Mouse (Mus musculus) inflammation-experienced regulatory T-cells, adult 6 months (primary cell): Measurements from ENCODE around the gene Gbp7. TPM values are rescaled to one million over a fixed set of nuclear protein-coding genes. Genes with fewer than 3 reads are reported as not detected.
"Not testable (repeated sequence)": the region's sequence is repeated elsewhere in the genome, so short reads cannot be mapped to it uniquely, and the experiment has no call there.

Experiments used
- ATAC-seq: one replicate; pipeline ENCODE4 v1.8.0; 2017
- polyA plus RNA-seq, 3 experiments: library from polyadenylated mRNA; unstranded; fragments of 100-300 nt; shearing (Covaris generic); gene quantifications; one replicate each; pipeline ENCODE4 v1.2.1; 2017

Gene Gbp7
- polyA plus RNA-seq, 3 experiments from 2014 or later: 180 to 223 (median 211) TPM

- peak; percentile 11 for ATAC-seq
These were observed 31.0 kb downstream of the Gbp7 start for GRCm38 (mm10) chr3:142561045-142561646.

DNA sequence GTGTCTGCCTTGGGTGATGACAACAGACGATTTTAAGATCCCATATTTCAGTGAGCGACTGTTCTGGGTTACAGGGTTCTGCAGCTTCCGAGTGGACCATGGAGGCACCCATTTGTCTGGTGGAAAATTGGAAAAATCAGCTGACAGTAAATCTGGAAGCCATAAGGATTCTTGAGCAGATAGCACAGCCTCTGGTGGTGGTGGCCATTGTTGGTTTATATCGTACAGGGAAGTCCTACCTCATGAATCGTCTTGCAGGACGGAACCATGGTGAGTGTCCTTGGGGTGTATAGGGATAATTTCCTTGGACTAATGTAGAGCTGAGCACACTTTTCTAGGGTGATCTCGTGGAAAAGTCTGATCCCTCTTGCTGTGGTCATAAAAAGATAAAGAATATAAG, 31.5 kb downstream of the Gbp7 start:
- ATAC-seq: no peak

DNA sequence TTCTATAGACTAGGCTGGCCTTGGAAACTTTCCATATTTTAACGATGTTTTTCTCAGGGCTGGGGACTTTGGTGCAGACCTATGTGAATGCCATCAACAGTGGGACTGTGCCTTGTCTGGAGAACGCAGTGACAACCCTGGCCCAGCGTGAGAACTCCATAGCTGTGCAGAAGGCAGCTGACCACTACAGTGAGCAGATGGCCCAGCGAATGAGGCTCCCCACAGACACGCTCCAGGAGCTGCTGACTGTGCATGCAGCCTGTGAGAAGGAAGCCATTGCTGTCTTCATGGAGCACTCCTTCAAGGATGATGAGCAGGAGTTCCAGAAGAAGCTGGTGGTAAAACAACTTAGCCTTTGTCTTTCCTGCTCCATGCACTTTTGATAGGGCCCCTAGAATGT, 37.3 kb downstream of the Gbp7 start:
- ATAC-seq: not testable (repeated sequence)

DNA sequence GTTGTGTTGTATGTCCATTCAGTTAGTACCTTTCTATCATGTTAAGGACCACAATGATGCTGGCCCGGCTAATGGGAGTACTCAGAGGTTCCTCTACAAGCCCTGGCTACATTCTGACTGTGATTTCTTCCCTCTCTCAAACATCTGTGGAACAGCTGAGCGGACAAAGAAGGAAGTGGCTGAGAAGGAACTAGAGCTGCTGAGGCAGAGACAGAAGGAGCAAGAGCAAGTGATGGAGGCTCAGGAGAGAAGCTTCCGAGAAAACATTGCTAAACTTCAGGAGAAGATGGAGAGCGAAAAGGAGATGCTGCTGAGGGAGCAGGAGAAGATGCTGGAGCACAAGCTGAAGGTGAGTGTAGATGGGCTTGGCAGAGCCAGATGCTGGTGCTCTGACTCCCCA, 40.6 kb downstream of the Gbp7 start:
- no peak for ATAC-seq

GRCm38 (mm10) chr3:142577108-142577507, 47.0 kb downstream of the Gbp7 start:
- ATAC-seq: no peak

GRCm38 (mm10) chr3:142578342-142578741, 48.2 kb downstream of the Gbp7 start:
- peak; percentile 71 for ATAC-seq

DNA sequence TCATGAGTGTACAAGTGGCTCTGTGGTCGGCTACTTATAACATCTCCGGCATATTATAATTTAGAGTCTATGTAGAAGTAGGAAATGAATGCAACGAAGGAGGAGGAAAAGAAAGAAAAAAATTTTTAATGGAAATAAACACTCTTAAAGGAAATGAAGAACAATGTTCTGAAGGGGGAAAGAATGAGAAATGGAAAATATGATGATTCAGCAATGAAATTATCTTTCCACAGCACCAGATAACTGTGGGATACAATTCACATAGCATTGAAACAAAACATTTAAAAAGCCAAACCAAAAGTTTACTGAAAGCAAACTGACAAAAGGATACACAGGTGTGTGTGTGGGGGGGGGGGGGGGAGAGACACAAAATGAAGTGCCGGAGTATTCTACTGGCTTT, 52.9 kb downstream of the Gbp7 start:
- no peak for ATAC-seq

DNA sequence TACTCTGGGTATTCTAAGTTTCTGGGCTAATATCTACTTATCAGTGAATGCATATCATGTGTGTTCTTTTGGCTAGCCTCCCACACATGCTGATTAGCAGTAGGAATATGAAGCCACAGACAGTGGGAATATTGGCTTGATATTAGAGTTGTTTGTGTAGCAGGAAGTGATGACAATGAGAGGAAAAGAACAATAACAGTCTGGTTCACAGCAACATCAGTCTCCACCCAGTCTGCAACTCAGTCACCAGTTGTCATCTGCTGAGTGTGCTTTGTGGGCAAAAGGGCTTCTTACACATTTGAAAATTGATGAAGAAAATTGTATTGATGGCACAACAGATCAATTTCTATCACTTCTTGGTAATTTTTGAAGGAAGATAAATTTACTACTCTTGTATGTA, 57.2 kb downstream of the Gbp7 start:
- peak; percentile 84 for ATAC-seq

GRCm38 (mm10) chr3:142588888-142589287, 58.7 kb downstream of the Gbp7 start:
- ATAC-seq: no peak

- ATAC-seq: no peak
These were observed 60.4 kb downstream of the Gbp7 start for GRCm38 (mm10) chr3:142590431-142591067.

DNA sequence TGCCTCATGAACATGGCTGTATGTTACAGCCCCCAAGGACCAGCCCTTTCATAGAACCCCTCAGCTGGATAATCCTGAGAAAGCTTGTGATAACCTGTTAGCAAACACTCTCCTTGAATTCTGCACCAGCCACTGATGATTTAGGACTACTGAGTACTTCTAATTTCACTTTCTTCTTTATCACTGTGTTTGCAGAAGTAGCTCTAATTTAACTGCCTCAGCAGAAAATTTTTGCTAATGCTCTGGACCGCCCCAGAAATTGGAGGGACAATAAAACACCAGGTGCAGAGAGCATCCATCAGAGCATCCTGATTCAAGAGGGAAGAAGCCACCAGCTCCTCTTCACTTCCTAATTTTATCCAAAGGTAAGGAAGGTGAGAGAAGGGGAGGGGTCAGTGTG, 64.4 kb downstream of the Gbp7 start, which contains the start of gene Gbp2b:
Gene Gbp2b (plus strand): TSS at position 301 of the 400 bp plus-strand sequence.
- no peak for ATAC-seq

GRCm38 (mm10) chr3:142597923-142598322, 67.8 kb downstream of the Gbp7 start:
- peak; percentile 27 for ATAC-seq

Other genes with a start within 250 kb of the Gbp7 start
- 10 to 100 TPM; 21.5 to 25.7 (median 25.4) TPM for gene Pdlim5, start 134.6 kb upstream of the Gbp7 start, polyA plus RNA-seq
- 10 to 100 TPM; 12.0 to 15.8 (median 12.4) TPM for gene Gbp5, start 36.4 kb upstream of the Gbp7 start, polyA plus RNA-seq
- gene Gbp3, start 29.7 kb downstream of the Gbp7 start, polyA plus RNA-seq: 100 to 1,000 TPM in 1 of 3 experiments, 10 to 100 TPM in 2; 71.3 to 113 (median 80.8) TPM
- 10 to 100 TPM in 2 of 3 experiments, under 1 TPM in 1; 0.68 to 84.0 (median 22.4) TPM for gene Gbp2b, start 64.5 kb downstream of the Gbp7 start, polyA plus RNA-seq
- gene Gbp2, start 90.3 kb downstream of the Gbp7 start, polyA plus RNA-seq: 100 to 1,000 TPM; 114 to 125 (median 118) TPM
- 1 to 10 TPM; 4.8 to 5.2 (median 4.8) TPM for gene Kyat3, start 170.7 kb downstream of the Gbp7 start, polyA plus RNA-seq
- gene Gtf2b, start 234.7 kb downstream of the Gbp7 start, polyA plus RNA-seq: 10 to 100 TPM; 50.6 to 74.3 (median 73.9) TPM